Mouse (Mus musculus) heart, postnatal 0 days (tissue): ENCODE data around the gene Hist1h2ba. TPM values are rescaled to one million over a fixed set of nuclear protein-coding genes. Genes with fewer than 3 reads are reported as not detected.

Source experiments
- ATAC-seq: fragments of 200-750 bp; cut with Nextera tagmentation; 2 replicates; pipeline ENCODE4 v1.8.0; 2017; ENCODE audit warnings: low read depth, moderate number of reproducible peaks, moderate library complexity; ENCODE audit not compliant: insufficient read depth
- DNase-seq: peaks from one replicate; pipeline ENCODE4 v3.0.0-alpha.2; 2016; ENCODE audit warnings: low spot score
- H3K27ac ChIP-seq: fragments of 300-500 bp; sonication (generic); 2 replicates; pipeline ENCODE4 v1.5.1; 2014; ENCODE audit warnings: low read depth, mild to moderate bottlenecking
- H3K27me3 ChIP-seq: fragments of 300-500 bp; sonication (generic); 2 replicates; pipeline ENCODE4 v1.6.1; 2014; ENCODE audit warnings: low read length, mixed read lengths; ENCODE audit not compliant: control insufficient read depth, insufficient read depth
- H3K36me3 ChIP-seq: fragments of 300-500 bp; sonication (generic); replicated peaks from 2 replicates; pipeline ENCODE4 v1.6.1; 2014; ENCODE audit warnings: low read length, mixed read lengths; ENCODE audit not compliant: control insufficient read depth, insufficient read depth
- H3K4me1 ChIP-seq: fragments of 300-500 bp; sonication (generic); 2 replicates; pipeline ENCODE4 v1.6.1; 2014; ENCODE audit warnings: antibody characterized with exemption; ENCODE audit not compliant: control insufficient read depth, insufficient read depth
- H3K4me2 ChIP-seq: fragments of 300-500 bp; sonication (generic); 2 replicates; pipeline ENCODE4 v1.6.1; 2014; ENCODE audit warnings: low read depth, mild to moderate bottlenecking, low read length, moderate library complexity
- H3K4me3 ChIP-seq: fragments of 300-500 bp; sonication (generic); 2 replicates; pipeline ENCODE4 v1.5.1; 2014; ENCODE audit warnings: low read depth, low read length
- H3K9ac ChIP-seq: fragments of 300-500 bp; sonication (generic); replicated peaks from 2 replicates; pipeline ENCODE4 v1.6.1; 2014; ENCODE audit warnings: low read depth, low read length, mixed read lengths
- H3K9me3 ChIP-seq: fragments of 300-500 bp; sonication (generic); replicated peaks from 2 replicates; pipeline ENCODE4 v1.6.1; 2016; ENCODE audit warnings: low read length; ENCODE audit not compliant: control insufficient read depth
- CTCF ChIP-seq: IDR thresholded peaks from 2 replicates; pipeline ENCODE4 v1.5.1; 2016; ENCODE audit warnings: antibody characterized with exemption, control low read depth, low read depth
- EP300 ChIP-seq: IDR thresholded peaks from 2 replicates; pipeline ENCODE4 v1.6.1; 2016; ENCODE audit warnings: antibody characterized with exemption, low read depth
- WGBS: fragments of 180-500 bp; shearing (Covaris S2); extraction: QIAGEN DNeasy Blood & Tissue Kit; methylation state at CpG from one replicate; pipeline ENCODE4 v1.1.7; 2014; 5-methylcytosine and 5-hydroxymethylcytosine counted together
- polyA plus RNA-seq: library from polyadenylated mRNA; unstranded; fragments of >200 nt; fragmentation: Nextera tagmentation; extraction: Ambion mirVana; gene quantifications from 2 replicates; pipeline ENCODE4 v1.2.1, GENCODE M21; 2015
- total RNA-seq: library from RNA; depleted of rRNA; stranded (reverse); fragments of >200 nt; gene quantifications from 2 replicates; pipeline ENCODE4 v1.2.3, GENCODE M21; 2014; ENCODE audit warnings: low replicate concordance

Gene Hist1h2ba
- total and polyA plus RNA-seq, 2 experiments from 2014 or later, result not detected

- Histone ChIP-seq H3K27me3 (no peaks in the 10 kb centered on the region), H3K36me3 (no peaks in the 10 kb centered on the region), H3K4me1 (no peaks in the 10 kb centered on the region), H3K4me3 (no peak overlapping the region), H3K27ac (no peak overlapping the region), H3K9me3 (no peaks in the 10 kb centered on the region), H3K4me2 (no peak overlapping the region), H3K9ac (no peak overlapping the region)
- WGBS, result 69% methylated on average over 14 of the region's 14 CpGs
- ATAC-seq (no peak), DNase-seq (no peak)
- TF ChIP-seq CTCF, result no peak
- no peak for TF ChIP-seq EP300
Measured at GRCm38 (mm10) chr13:23949484-23950246, 15.7 kb upstream of the Hist1h2ba start.

DNA sequence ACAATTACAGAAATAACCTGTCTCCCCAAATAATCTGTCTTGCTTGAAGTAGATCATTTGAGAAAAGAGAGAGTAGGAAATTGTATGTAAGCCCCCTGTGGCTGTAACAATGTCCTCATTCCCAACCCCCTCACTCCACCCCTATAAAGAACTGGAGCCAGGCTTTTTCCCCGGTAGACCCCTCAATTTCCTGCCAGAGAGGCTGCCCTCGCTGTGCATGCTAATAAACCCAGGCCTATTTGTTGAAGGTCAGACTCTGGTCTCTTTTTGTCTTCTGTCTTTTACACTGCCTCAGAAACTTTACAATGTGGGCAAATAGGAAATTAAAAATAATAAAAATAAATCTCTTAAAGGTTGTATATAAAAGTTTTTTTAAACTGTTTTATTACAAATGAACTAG is 12.3 kb upstream of the Hist1h2ba start:
- H3K36me3 ChIP-seq, result no peaks in the 10 kb centered on the region
- ATAC-seq, result no peak
- H3K9me3 ChIP-seq, result no peaks in the 10 kb centered on the region
- no peaks in the 10 kb centered on the region for H3K27me3 ChIP-seq
- TF ChIP-seq CTCF (no peak), EP300 (no peak)
- 61% methylated on average over 2 of the region's 2 CpGs for WGBS
- no peak overlapping the region for H3K27ac ChIP-seq
- H3K9ac ChIP-seq, result no peak overlapping the region
- no peak for DNase-seq
- no peak overlapping the region for H3K4me3 ChIP-seq
- H3K4me1 ChIP-seq, result no peaks in the 10 kb centered on the region
- no peak overlapping the region for H3K4me2 ChIP-seq

- H3K4me2 ChIP-seq, result no peak overlapping the region
- H3K9ac ChIP-seq, result no peak overlapping the region
- no peaks in the 10 kb centered on the region for H3K9me3 ChIP-seq
- ATAC-seq, result no peak
- no peaks in the 10 kb centered on the region for H3K36me3 ChIP-seq
- TF ChIP-seq EP300, result no peak
- no peak for TF ChIP-seq CTCF
- WGBS, result 56% methylated on average over 2 of the region's 2 CpGs
- H3K27ac ChIP-seq, result no peak overlapping the region
- H3K27me3 ChIP-seq, result no peaks in the 10 kb centered on the region
- H3K4me3 ChIP-seq, result no peak overlapping the region
- DNase-seq, result no peak
- H3K4me1 ChIP-seq, result no peaks in the 10 kb centered on the region
Measured at GRCm38 (mm10) chr13:23942861-23943260, 8.9 kb upstream of the Hist1h2ba start.

- 29% methylated on average over 6 of the region's 6 CpGs for WGBS
- no peaks in the 10 kb centered on the region for H3K36me3 ChIP-seq
- TF ChIP-seq CTCF, result no peak
- no peak for TF ChIP-seq EP300
- H3K9ac ChIP-seq, result no peak overlapping the region
- H3K4me3 ChIP-seq, result no peak overlapping the region
- ATAC-seq (no peak), DNase-seq (no peak)
- H3K4me2 ChIP-seq, result no peak overlapping the region
- no peak overlapping the region for H3K27ac ChIP-seq
- H3K27me3 ChIP-seq, result no peaks in the 10 kb centered on the region
- H3K9me3 ChIP-seq, result no peaks in the 10 kb centered on the region
- no peaks in the 10 kb centered on the region for H3K4me1 ChIP-seq
Measured at GRCm38 (mm10) chr13:23940291-23940690, 6.3 kb upstream of the Hist1h2ba start.

- TF ChIP-seq EP300 (no peak), CTCF (no peak)
- Histone ChIP-seq H3K4me2 (no peak overlapping the region), H3K4me1 (no peaks in the 10 kb centered on the region), H3K9me3 (no peaks in the 10 kb centered on the region), H3K4me3 (no peak overlapping the region), H3K27ac (no peak overlapping the region), H3K27me3 (no peaks in the 10 kb centered on the region), H3K36me3 (no peaks in the 10 kb centered on the region), H3K9ac (no peak overlapping the region)
- DNase-seq (no peak), ATAC-seq (no peak)
- WGBS, result 72% methylated on average over 1 of the region's 1 CpGs
Measured at GRCm38 (mm10) chr13:23938699-23939098, 4.7 kb upstream of the Hist1h2ba start.

- Histone ChIP-seq H3K4me3 (no peak within 1 kb of the TSS), H3K9me3 (no peaks in the 10 kb centered on the region), H3K27ac (no peak within 1 kb of the TSS), H3K4me1 (no peaks in the 10 kb centered on the region), H3K4me2 (no peak within 1 kb of the TSS), H3K36me3 (no peaks in the 10 kb centered on the region), H3K27me3 (no peaks in the 10 kb centered on the region), H3K9ac (no peak within 1 kb of the TSS)
- 86% methylated on average over 10 of the region's 10 CpGs for WGBS
- ATAC-seq, result no peak
- no peak for DNase-seq
- TF ChIP-seq CTCF (no peak), EP300 (no peak)
Measured at GRCm38 (mm10) chr13:23934211-23934520, 210 bp upstream of the Hist1h2ba start, which contains the start of gene Hist1h2aa. Gene Hist1h2aa (plus strand): TSS chr13:23934462.
